Mouse (Mus musculus): ENCODE results near the gene Taok3. TPM values are rescaled to one million over a fixed set of nuclear protein-coding genes. Genes with fewer than 3 reads are reported as not detected.

Taok3 gene
- polyA plus RNA-seq, 1 experiment: 7.7 TPM

GRCm38 (mm10) chr5:117153527-117154091 lies 33.7 kb downstream of the Taok3 start:
- no peak overlapping the region for H3K4me3 ChIP-seq
- TF ChIP-seq E2F4 (IDR thresholded peaks at IDR 0.05; ENCODE audit: insufficient read depth) (no peak), CEBPB (IDR thresholded peaks at IDR 0.05; ENCODE audit: insufficient read depth, poor library complexity, severe bottlenecking) (no peak), POLR2A (IDR thresholded peaks at IDR 0.05; ENCODE audit: insufficient read length, low read depth) (no peak), SRF (IDR thresholded peaks at IDR 0.05; ENCODE audit: control insufficient read depth, insufficient read length, low read depth) (no peak), POLR2AphosphoS2 (IDR thresholded peaks at IDR 0.05; ENCODE audit: insufficient read length, low read depth) (no peak), MAX (IDR thresholded peaks at IDR 0.05; ENCODE audit: low read depth) (no peak), REST (IDR thresholded peaks at IDR 0.05; ENCODE audit: insufficient read depth, insufficient read length) (no peak), MYOD1 (IDR thresholded peaks at IDR 0.05; ENCODE audit: control insufficient read depth in 1 of 3, insufficient read length in 2 of 3, low read depth in 2 of 3) (no peak), TCF3 (IDR thresholded peaks at IDR 0.05; ENCODE audit: insufficient read length, low read depth) (no peak), USF1 (IDR thresholded peaks at IDR 0.05; ENCODE audit: low read depth) (no peak), TCF12 (IDR thresholded peaks at IDR 0.05; ENCODE audit: insufficient read depth, poor library complexity, severe bottlenecking) (no peak), MYOG (IDR thresholded peaks at IDR 0.05; ENCODE audit: control insufficient read depth in 1 of 3, insufficient read depth in 1 of 3, insufficient read length in 2 of 3, low read depth in 2 of 3) (no peak)
- H3K36me3 ChIP-seq (ENCODE audit: control insufficient read depth, insufficient read depth): no peaks in the 10 kb centered on the region
- no peaks in the 10 kb centered on the region for H3K27me3 ChIP-seq (ENCODE audit: control insufficient read depth, insufficient read depth, insufficient read length)
- peaks cover 5% of the 10 kb centered on the region for H3K79me2 ChIP-seq (ENCODE audit: control insufficient read depth, insufficient read depth)
- no peak overlapping the region for H3ac ChIP-seq (ENCODE audit: control insufficient read depth, insufficient read length)
- H3K4me2 ChIP-seq (ENCODE audit: low read depth): no peak overlapping the region

- TF ChIP-seq POLR2AphosphoS2 (IDR thresholded peaks at IDR 0.05; ENCODE audit: insufficient read length, low read depth): no peak
- peak in 1 of 3 experiments; percentile 28 for TF ChIP-seq MYOD1 (IDR thresholded peaks at IDR 0.05; ENCODE audit: control insufficient read depth in 1 of 3, insufficient read length in 2 of 3, low read depth in 2 of 3)
- peak; percentile 0 for TF ChIP-seq TCF12 (IDR thresholded peaks at IDR 0.05; ENCODE audit: insufficient read depth, poor library complexity, severe bottlenecking)
- TF ChIP-seq MYOG (IDR thresholded peaks at IDR 0.05; ENCODE audit: control insufficient read depth in 1 of 3, insufficient read depth in 1 of 3, insufficient read length in 2 of 3, low read depth in 2 of 3): peak in 1 of 3 experiments; percentile 15
- 0 out of 2 replicates have a peak, but pooled peaks have one; percentile 32 for TF ChIP-seq CEBPB (IDR thresholded peaks at IDR 0.05; ENCODE audit: insufficient read depth, poor library complexity, severe bottlenecking)
- Histone ChIP-seq H3K79me2 (ENCODE audit: control insufficient read depth, insufficient read depth) (peaks cover 5% of the 10 kb centered on the region), H3K4me3 (peak overlapping the region; percentile 19), H3K36me3 (ENCODE audit: control insufficient read depth, insufficient read depth) (no peaks in the 10 kb centered on the region), H3K4me2 (ENCODE audit: low read depth) (peak overlapping the region; percentile 75), H3K27me3 (ENCODE audit: control insufficient read depth, insufficient read depth, insufficient read length) (no peaks in the 10 kb centered on the region), H3ac (ENCODE audit: control insufficient read depth, insufficient read length) (no peak overlapping the region)
Observed at GRCm38 (mm10) chr5:117158335-117159018, 38.5 kb downstream of the Taok3 start.

DNA sequence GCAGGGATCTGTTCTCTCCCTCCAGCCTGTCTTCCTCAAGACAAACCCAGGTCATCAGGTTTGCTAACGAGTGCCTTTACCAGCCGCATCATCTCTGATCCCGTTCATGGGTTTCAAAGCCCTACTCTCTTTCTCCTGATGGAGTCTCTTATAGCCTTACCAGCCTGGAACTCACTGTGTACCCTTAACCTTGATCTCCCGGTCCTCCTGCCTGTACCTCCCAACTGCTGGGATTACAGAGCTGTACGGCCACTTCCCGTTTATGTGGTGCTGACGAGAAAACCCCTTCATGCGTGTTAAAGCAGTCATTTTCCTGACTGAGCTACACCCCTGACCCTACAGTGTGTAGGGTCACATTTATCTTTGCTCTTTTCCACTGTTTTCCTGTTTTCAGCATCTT lies 39.4 kb downstream of the Taok3 start:
- peak overlapping the region; percentile 75 for H3K4me2 ChIP-seq (ENCODE audit: low read depth)
- TF ChIP-seq TCF12 (IDR thresholded peaks at IDR 0.05; ENCODE audit: insufficient read depth, poor library complexity, severe bottlenecking) (no peak), MYOD1 (IDR thresholded peaks at IDR 0.05; ENCODE audit: control insufficient read depth in 1 of 3, insufficient read length in 2 of 3, low read depth in 2 of 3) (no peak), POLR2AphosphoS2 (IDR thresholded peaks at IDR 0.05; ENCODE audit: insufficient read length, low read depth) (no peak), MYOG (IDR thresholded peaks at IDR 0.05; ENCODE audit: control insufficient read depth in 1 of 3, insufficient read depth in 1 of 3, insufficient read length in 2 of 3, low read depth in 2 of 3) (no peak), REST (IDR thresholded peaks at IDR 0.05; ENCODE audit: insufficient read depth, insufficient read length) (no peak), MAX (IDR thresholded peaks at IDR 0.05; ENCODE audit: low read depth) (no peak)

GRCm38 (mm10) chr5:117159805-117160291 lies 39.9 kb downstream of the Taok3 start:
- TF ChIP-seq TCF3 (IDR thresholded peaks at IDR 0.05; ENCODE audit: insufficient read length, low read depth) (no peak), POLR2A (IDR thresholded peaks at IDR 0.05; ENCODE audit: insufficient read length, low read depth) (no peak), POLR2AphosphoS2 (IDR thresholded peaks at IDR 0.05; ENCODE audit: insufficient read length, low read depth) (no peak), SRF (IDR thresholded peaks at IDR 0.05; ENCODE audit: control insufficient read depth, insufficient read length, low read depth) (no peak), MYOD1 (IDR thresholded peaks at IDR 0.05; ENCODE audit: control insufficient read depth in 1 of 3, insufficient read length in 2 of 3, low read depth in 2 of 3) (no peak), MAX (IDR thresholded peaks at IDR 0.05; ENCODE audit: low read depth) (no peak), CEBPB (IDR thresholded peaks at IDR 0.05; ENCODE audit: insufficient read depth, poor library complexity, severe bottlenecking) (no peak), REST (IDR thresholded peaks at IDR 0.05; ENCODE audit: insufficient read depth, insufficient read length) (no peak), MYOG (IDR thresholded peaks at IDR 0.05; ENCODE audit: control insufficient read depth in 1 of 3, insufficient read depth in 1 of 3, insufficient read length in 2 of 3, low read depth in 2 of 3) (no peak), USF1 (IDR thresholded peaks at IDR 0.05; ENCODE audit: low read depth) (no peak), TCF12 (IDR thresholded peaks at IDR 0.05; ENCODE audit: insufficient read depth, poor library complexity, severe bottlenecking) (no peak), E2F4 (IDR thresholded peaks at IDR 0.05; ENCODE audit: insufficient read depth) (no peak)
- Histone ChIP-seq H3K27me3 (ENCODE audit: control insufficient read depth, insufficient read depth, insufficient read length) (no peaks in the 10 kb centered on the region), H3K4me3 (peak overlapping the region; percentile 19), H3K4me2 (ENCODE audit: low read depth) (peak overlapping the region; percentile 75), H3ac (ENCODE audit: control insufficient read depth, insufficient read length) (no peak overlapping the region), H3K79me2 (ENCODE audit: control insufficient read depth, insufficient read depth) (peaks cover 5% of the 10 kb centered on the region), H3K36me3 (ENCODE audit: control insufficient read depth, insufficient read depth) (no peaks in the 10 kb centered on the region)

More for the DNA sequence above, 39.4 kb downstream of the Taok3 start:
- Histone ChIP-seq H3K27me3 (ENCODE audit: control insufficient read depth, insufficient read depth, insufficient read length) (no peaks in the 10 kb centered on the region), H3K4me3 (peak overlapping the region; percentile 19), H3ac (ENCODE audit: control insufficient read depth, insufficient read length) (no peak overlapping the region), H3K36me3 (ENCODE audit: control insufficient read depth, insufficient read depth) (no peaks in the 10 kb centered on the region), H3K79me2 (ENCODE audit: control insufficient read depth, insufficient read depth) (peaks cover 5% of the 10 kb centered on the region)

Measured in myocyte (in vitro differentiated cells).